Mouse (Mus musculus) spleen, postnatal 36 days (tissue): Measurements from ENCODE around the gene Gm48552.

ENCODE experiments used
- DNase-seq, 2 experiments: peaks; one replicate each; pipeline ENCODE4 v3.0.0; 2022; ENCODE audit warnings: low spot score in 2 of 2, mixed read lengths in 1 of 2

Gm48552 gene

GRCm38 (mm10) chr10:81431526-81432168 lies 42.8 kb downstream of the Gm48552 start:
- no peak for DNase-seq

- no peak for DNase-seq
Measured at GRCm38 (mm10) chr10:81432169-81432867, 43.5 kb downstream of the Gm48552 start.

- peak; percentile 94 to 97 for DNase-seq
Measured at GRCm38 (mm10) chr10:81432868-81433262, 44.1 kb downstream of the Gm48552 start.

GRCm38 (mm10) chr10:81433541-81434289 lies 44.9 kb downstream of the Gm48552 start:
- peak; percentile 83 to 86 for DNase-seq

GRCm38 (mm10) chr10:81434361-81435263 lies 45.8 kb downstream of the Gm48552 start:
- peak; percentile 51 for DNase-seq

- DNase-seq, result no peak
Measured at GRCm38 (mm10) chr10:81435436-81435835, 46.6 kb downstream of the Gm48552 start.
